Comparison of ENCODE assay signal across 10 mouse cellular contexts in the genomic region with DNA sequence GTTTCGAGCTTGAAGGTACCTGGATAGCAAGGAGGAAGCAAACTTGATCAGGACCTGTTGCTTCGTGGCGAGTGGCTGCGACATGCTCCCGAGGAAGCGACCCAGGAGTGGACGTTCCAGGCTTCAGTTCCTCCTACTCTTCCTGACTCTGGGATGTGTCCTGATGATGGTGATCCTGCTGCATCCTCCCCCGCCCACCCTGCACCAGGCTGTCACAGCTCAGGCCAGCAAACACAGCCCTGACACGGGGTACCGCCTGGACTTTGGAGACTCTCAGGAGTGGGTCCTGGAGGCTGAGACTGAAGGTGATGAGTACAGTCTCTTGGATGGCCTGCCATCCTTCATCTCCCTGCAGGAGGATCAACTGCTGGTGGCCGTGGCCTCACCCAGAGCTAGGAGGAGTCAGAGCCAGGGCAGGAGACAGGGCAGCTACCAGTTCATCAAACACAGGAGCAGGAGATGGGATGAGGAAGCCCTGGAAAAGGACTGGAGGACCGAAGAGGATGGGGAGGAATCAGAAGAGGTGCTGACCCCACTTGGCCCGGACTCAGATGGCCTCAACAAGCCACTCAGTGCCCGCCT. TPM values are rescaled to one million over a fixed set of nuclear protein-coding genes. Genes with fewer than 3 reads are reported as not detected.
DNase-seq lines count a peak whose midpoint lies in the region; ATAC-seq and TF ChIP-seq lines count a peak whose summit lies in the region.
"Had no signal": no experiment of that assay in that cellular context is flagged by ENCODE, and none has a peak within 500 bp of the region (broad histone marks: within the 10 kb centered on the region; RNA-seq: fewer than 3 reads in every experiment).

No protein-coding gene starts in this region.

- no peak for TF ChIP-seq CTCF in small intestine, adult 2 months (IDR thresholded peaks at IDR 0.05; ENCODE audit: extremely low read depth, insufficient read length, insufficient replicate concordance, low read depth, low read length)

- whole genome bisulfite sequencing in midbrain, embryonic 15.5 days: 74% methylated on average over 14 of the region's 14 CpGs
- 81% methylated on average over 14 of the region's 14 CpGs for WGBS in midbrain, embryonic 13.5 days
- 51% methylated on average over 14 of the region's 14 CpGs for WGBS in heart, embryonic 10.5 days
- WGBS in small intestine, adult 2 months: 61% methylated on average over 14 of the region's 14 CpGs

- no peaks in the 10 kb centered on the region for H3K36me3 ChIP-seq in midbrain, embryonic 15.5 days (replicated peaks)
- H3K36me3 ChIP-seq in midbrain, embryonic 13.5 days: no peaks in the 10 kb centered on the region
- no peaks in the 10 kb centered on the region for H3K36me3 ChIP-seq in heart, embryonic 10.5 days
- no peaks in the 10 kb centered on the region for H3K36me3 ChIP-seq in small intestine, adult 2 months (ENCODE audit: control insufficient read depth, insufficient read depth, low read length)

- H3K4me2 ChIP-seq in midbrain, embryonic 15.5 days: 0 out of 2 replicates have a peak overlapping the region, but pooled peaks have one; percentile 12
- H3K4me2 ChIP-seq in midbrain, embryonic 13.5 days (replicated peaks): no peak overlapping the region

- no peak overlapping the region for H3K4me3 ChIP-seq in midbrain, embryonic 15.5 days
- H3K4me3 ChIP-seq in midbrain, embryonic 13.5 days (replicated peaks): no peak overlapping the region
- peak overlapping the region; percentile 37; the same call in 1 of the 2 replicates for H3K4me3 ChIP-seq in heart, embryonic 10.5 days
- peak overlapping the region; percentile 46 for H3K4me3 ChIP-seq in small intestine, adult 2 months (ENCODE audit: low read depth, low read length)

- peaks cover 15% of the 10 kb centered on the region for H3K4me1 ChIP-seq in midbrain, embryonic 15.5 days
- peaks cover 13% of the 10 kb centered on the region for H3K4me1 ChIP-seq in midbrain, embryonic 13.5 days (replicated peaks)
- peaks cover 32% of the 10 kb centered on the region for H3K4me1 ChIP-seq in heart, embryonic 10.5 days
- H3K4me1 ChIP-seq in small intestine, adult 2 months (ENCODE audit: control insufficient read depth, insufficient read depth, insufficient read length, low read length): no peaks in the 10 kb centered on the region

- TF ChIP-seq POLR2A in small intestine, adult 2 months (IDR thresholded peaks at IDR 0.05; ENCODE audit: low read depth, low read length): 0 out of 2 replicates have a peak, but pooled peaks have one; percentile 14

- no peaks in the 10 kb centered on the region for H3K9me3 ChIP-seq in midbrain, embryonic 15.5 days
- no peaks in the 10 kb centered on the region for H3K9me3 ChIP-seq in midbrain, embryonic 13.5 days
- no peaks in the 10 kb centered on the region for H3K9me3 ChIP-seq in heart, embryonic 10.5 days

- H3K27ac ChIP-seq in midbrain, embryonic 15.5 days: no peak overlapping the region
- no peak overlapping the region for H3K27ac ChIP-seq in midbrain, embryonic 13.5 days
- H3K27ac ChIP-seq in heart, embryonic 10.5 days: no peak overlapping the region
- H3K27ac ChIP-seq in small intestine, adult 2 months (ENCODE audit: insufficient read depth, low read depth, low read length): peak overlapping the region; percentile 67

- peak; percentile 97 for DNase-seq in heart, adult 11 months
- no peak for DNase-seq in heart, postnatal 4 days
- no peak for DNase-seq in heart, embryonic 10.5 days (ENCODE audit: low spot score)
- DNase-seq in adrenal gland, adult 8-10 months: no peak
- DNase-seq in spleen, postnatal 36 days (ENCODE audit: low spot score in 2 of 2): no peak

- no peaks in the 10 kb centered on the region for H3K27me3 ChIP-seq in midbrain, embryonic 15.5 days (replicated peaks)
- H3K27me3 ChIP-seq in midbrain, embryonic 13.5 days: no peaks in the 10 kb centered on the region
- peaks cover 38% of the 10 kb centered on the region for H3K27me3 ChIP-seq in heart, embryonic 10.5 days (ENCODE audit: insufficient read depth, poor library complexity, severe bottlenecking)
- no peaks in the 10 kb centered on the region for H3K27me3 ChIP-seq in small intestine, adult 2 months (ENCODE audit: control insufficient read depth, insufficient read depth, low read length)

- H3K9ac ChIP-seq in midbrain, embryonic 15.5 days: no peak overlapping the region
- no peak overlapping the region for H3K9ac ChIP-seq in midbrain, embryonic 13.5 days (replicated peaks)

- ATAC-seq in midbrain, embryonic 15.5 days (replicated peaks): no peak
- no peak for ATAC-seq in midbrain, embryonic 13.5 days
- ATAC-seq: intestine, embryonic 16.5 days had no signal

RNA-seq across cellular contexts. Expression of a gene that starts 0.7 kb away (rescaled TPM):
- 1 to 10 TPM; 3.0 TPM for total RNA-seq in heart, postnatal 4 days (2021)
- polyA plus RNA-seq in midbrain, embryonic 15.5 days (2015; fragmentation: Nextera tagmentation; extraction: Ambion mirVana): 0.40 and 0.46 TPM in 2 replicates
- 0.06 and 0.23 TPM in 2 replicates for polyA plus RNA-seq in midbrain, embryonic 13.5 days (2015; fragmentation: Nextera tagmentation; extraction: Ambion mirVana)
- 0.18 and 0.38 TPM in 2 replicates for polyA plus RNA-seq in heart, embryonic 10.5 days (2016; fragmentation: Nextera tagmentation; extraction: Ambion mirVana)
- 0.72 and 2.1 TPM in 2 replicates for polyA plus RNA-seq in small intestine, adult 2 months (2012; rRNA removed)
- total RNA-seq in adrenal gland, adult 8-10 months (2022): 10 to 100 TPM; 11.3 to 15.3 (median 13.3) TPM
- total RNA-seq: monocyte, adult 5-6 weeks had no signal

RNA-seq across cellular contexts. Expression of a gene that starts 55.7 kb away (rescaled TPM):
- total RNA-seq in heart, postnatal 4 days (2021): 10 to 100 TPM; 39.7 to 44.3 TPM
- polyA plus RNA-seq in midbrain, embryonic 15.5 days (2015; fragmentation: Nextera tagmentation; extraction: Ambion mirVana): 19.6 and 19.7 TPM in 2 replicates
- polyA plus RNA-seq in midbrain, embryonic 13.5 days (2015; fragmentation: Nextera tagmentation; extraction: Ambion mirVana): 21.0 and 27.2 TPM in 2 replicates
- 26.5 and 36.6 TPM in 2 replicates for polyA plus RNA-seq in heart, embryonic 10.5 days (2016; fragmentation: Nextera tagmentation; extraction: Ambion mirVana)
- polyA plus RNA-seq in small intestine, adult 2 months (2012; rRNA removed): 6.7 and 7.2 TPM in 2 replicates
- 10 to 100 TPM; 28.1 to 32.3 (median 29.7) TPM for total RNA-seq in adrenal gland, adult 8-10 months (2022)

RNA-seq across cellular contexts. Expression of a gene that starts 56.0 kb away (rescaled TPM):
- 10 to 100 TPM; 81.4 to 84.0 TPM for total RNA-seq in heart, postnatal 4 days (2021)
- polyA plus RNA-seq in midbrain, embryonic 15.5 days (2015; fragmentation: Nextera tagmentation; extraction: Ambion mirVana): 67.2 and 70.2 TPM in 2 replicates
- 73.9 and 82.5 TPM in 2 replicates for polyA plus RNA-seq in midbrain, embryonic 13.5 days (2015; fragmentation: Nextera tagmentation; extraction: Ambion mirVana)
- 90.6 and 102 TPM in 2 replicates for polyA plus RNA-seq in heart, embryonic 10.5 days (2016; fragmentation: Nextera tagmentation; extraction: Ambion mirVana)
- polyA plus RNA-seq in small intestine, adult 2 months (2012; rRNA removed): 7.7 and 9.0 TPM in 2 replicates
- total RNA-seq in adrenal gland, adult 8-10 months (2022): 10 to 100 TPM; 53.0 to 63.5 (median 57.2) TPM

Comparison
In these comparisons a context has a peak if more than half of its experiments do, and no peak if none do; other contexts are left out.
1. H3K4me3 ChIP-seq: peak in heart, embryonic 10.5 days (single experiment) and small intestine, adult 2 months (single experiment); none in midbrain, embryonic 15.5 days (single experiment) and midbrain, embryonic 13.5 days (single experiment).